Mouse (Mus musculus) hindbrain, postnatal 0 days (tissue): Measurements from ENCODE around the gene Rsc1a1. TPM values are rescaled to one million over a fixed set of nuclear protein-coding genes. Genes with fewer than 3 reads are reported as not detected.

ENCODE experiments used
- ATAC-seq: fragments of 200-750 bp; cut with Nextera tagmentation; 2 replicates; pipeline ENCODE4 v1.8.0; 2017; ENCODE audit warnings: mild to moderate bottlenecking, moderate TSS enrichment, moderate library complexity
- DNase-seq: peaks from one replicate; pipeline ENCODE4 v3.0.0-alpha.2; 2015; ENCODE audit warnings: low spot score
- H3K27ac ChIP-seq: fragments of 300-500 bp; sonication (generic); 2 replicates; pipeline ENCODE4 v1.5.1; 2014; ENCODE audit warnings: mild to moderate bottlenecking
- H3K27me3 ChIP-seq: fragments of 300-500 bp; sonication (generic); 2 replicates; pipeline ENCODE4 v1.6.1; 2014; ENCODE audit warnings: low read length, mixed read lengths; ENCODE audit not compliant: insufficient read depth
- H3K36me3 ChIP-seq: fragments of 300-500 bp; sonication (generic); 2 replicates; pipeline ENCODE4 v1.6.1; 2014; ENCODE audit warnings: low read length, mixed read lengths; ENCODE audit not compliant: insufficient read depth
- H3K4me1 ChIP-seq: fragments of 300-500 bp; sonication (generic); 2 replicates; pipeline ENCODE4 v1.6.1; 2014; ENCODE audit warnings: antibody characterized with exemption, low read length, mixed read lengths; ENCODE audit not compliant: insufficient read depth
- H3K4me2 ChIP-seq: fragments of 300-500 bp; sonication (generic); 2 replicates; pipeline ENCODE4 v1.6.1; 2014; ENCODE audit warnings: low read depth, mild to moderate bottlenecking, low read length, moderate library complexity, mixed read lengths
- H3K4me3 ChIP-seq: fragments of 300-500 bp; sonication (generic); 2 replicates; pipeline ENCODE4 v1.5.1; 2014; ENCODE audit warnings: low read length
- H3K9ac ChIP-seq: fragments of 300-500 bp; sonication (generic); replicated peaks from 2 replicates; pipeline ENCODE4 v1.6.1; 2014; ENCODE audit warnings: mild to moderate bottlenecking, low read length, moderate library complexity, mixed read lengths
- H3K9me3 ChIP-seq: fragments of 300-500 bp; sonication (generic); 2 replicates; pipeline ENCODE4 v1.6.1; 2016; ENCODE audit warnings: low read length, mixed read lengths
- CTCF ChIP-seq: IDR thresholded peaks from 2 replicates; pipeline ENCODE4 v1.5.1; 2016; ENCODE audit warnings: antibody characterized with exemption, control low read depth, low read depth
- WGBS: fragments of 180-500 bp; shearing (Covaris S2); extraction: QIAGEN DNeasy Blood & Tissue Kit; methylation state at CpG from one replicate; pipeline ENCODE4 v1.1.7; 2014; 5-methylcytosine and 5-hydroxymethylcytosine counted together
- polyA plus RNA-seq: library from polyadenylated mRNA; unstranded; fragments of >200 nt; fragmentation: Nextera tagmentation; extraction: Ambion mirVana; gene quantifications from 2 replicates; pipeline ENCODE4 v1.2.1, GENCODE M21; 2015
- total RNA-seq: library from RNA; depleted of rRNA; stranded (reverse); fragments of >200 nt; gene quantifications from 2 replicates; pipeline ENCODE4 v1.2.3, GENCODE M21; 2014

The Rsc1a1 gene
- total and polyA plus RNA-seq, 2 experiments from 2014 or later, result 13.6 TPM; not detected in 1

GRCm38 (mm10) chr4:141649244-141649643 lies 36.2 kb downstream of the Rsc1a1 start:
- H3K4me3 ChIP-seq, result no peak overlapping the region
- H3K4me2 ChIP-seq, result no peak overlapping the region
- H3K27ac ChIP-seq, result peak overlapping the region; percentile 65
- H3K4me1 ChIP-seq, result peaks cover 6% of the 10 kb centered on the region
- WGBS, result 67% methylated on average over 6 of the region's 6 CpGs
- H3K9me3 ChIP-seq, result no peaks in the 10 kb centered on the region
- DNase-seq, result peak; percentile 73
- 0 out of 2 replicates have a peak overlapping the region, but pooled peaks have one; percentile 9 for H3K9ac ChIP-seq
- no peaks in the 10 kb centered on the region for H3K36me3 ChIP-seq
- ATAC-seq, result no peak
- TF ChIP-seq CTCF, result no peak
- H3K27me3 ChIP-seq, result no peaks in the 10 kb centered on the region

DNA sequence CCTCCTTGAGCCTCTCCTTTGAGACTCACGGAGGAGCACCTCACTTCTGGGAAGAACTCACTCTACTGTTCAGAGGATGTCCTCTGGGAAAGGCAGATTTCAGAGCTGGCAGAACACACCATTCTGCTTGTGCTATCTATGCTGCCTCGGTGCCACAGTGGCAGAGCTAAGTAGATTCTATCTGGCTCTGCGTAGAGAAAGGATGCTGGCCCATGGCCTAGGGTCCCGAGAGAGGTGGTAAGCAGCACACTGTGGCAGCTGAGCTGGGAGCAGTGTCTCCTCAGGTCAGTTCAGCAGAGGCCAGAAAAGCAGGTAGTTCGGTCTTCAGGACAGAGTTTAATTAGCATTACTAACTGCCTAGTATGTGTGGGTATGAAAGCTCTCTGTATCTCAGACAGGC lies 37.1 kb downstream of the Rsc1a1 start:
- no peak for DNase-seq
- no peak for ATAC-seq
- Histone ChIP-seq H3K4me2 (no peak overlapping the region), H3K9me3 (no peaks in the 10 kb centered on the region), H3K4me3 (no peak overlapping the region), H3K4me1 (peaks cover 14% of the 10 kb centered on the region), H3K27ac (peak overlapping the region; percentile 65; the same call in 1 of the 2 replicates), H3K36me3 (no peaks in the 10 kb centered on the region), H3K27me3 (no peaks in the 10 kb centered on the region), H3K9ac (no peak overlapping the region)
- 62% methylated on average over 5 of the region's 5 CpGs for WGBS
- no peak for TF ChIP-seq CTCF

DNA sequence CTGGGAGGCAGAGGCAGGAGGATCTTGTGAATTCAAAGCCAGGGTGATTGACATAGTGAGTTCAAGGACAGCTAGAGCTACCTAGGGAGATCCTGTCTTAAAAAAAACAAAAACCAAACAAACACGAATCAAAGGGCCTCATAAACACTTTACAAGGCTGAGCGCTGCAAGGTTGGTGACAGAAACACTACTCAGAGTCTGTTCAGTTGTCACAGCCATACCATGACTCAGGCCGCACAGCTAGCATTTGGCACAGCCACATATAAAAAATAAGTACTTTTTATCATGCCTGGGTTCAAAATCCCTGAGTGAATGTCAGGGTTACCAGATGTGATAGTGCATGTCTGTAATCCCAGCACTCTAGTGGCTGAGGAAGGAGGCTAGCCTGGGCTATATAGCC lies 38.2 kb downstream of the Rsc1a1 start:
- Histone ChIP-seq H3K4me2 (no peak overlapping the region), H3K4me3 (no peak overlapping the region), H3K9me3 (no peaks in the 10 kb centered on the region), H3K27me3 (no peaks in the 10 kb centered on the region), H3K4me1 (peaks cover 22% of the 10 kb centered on the region), H3K27ac (no peak overlapping the region), H3K36me3 (peaks cover 3% of the 10 kb centered on the region; the same call in 1 of the 2 replicates), H3K9ac (no peak overlapping the region)
- DNase-seq (no peak), ATAC-seq (no peak)
- TF ChIP-seq CTCF, result no peak
- WGBS, result 97% methylated on average over 3 of the region's 3 CpGs

DNA sequence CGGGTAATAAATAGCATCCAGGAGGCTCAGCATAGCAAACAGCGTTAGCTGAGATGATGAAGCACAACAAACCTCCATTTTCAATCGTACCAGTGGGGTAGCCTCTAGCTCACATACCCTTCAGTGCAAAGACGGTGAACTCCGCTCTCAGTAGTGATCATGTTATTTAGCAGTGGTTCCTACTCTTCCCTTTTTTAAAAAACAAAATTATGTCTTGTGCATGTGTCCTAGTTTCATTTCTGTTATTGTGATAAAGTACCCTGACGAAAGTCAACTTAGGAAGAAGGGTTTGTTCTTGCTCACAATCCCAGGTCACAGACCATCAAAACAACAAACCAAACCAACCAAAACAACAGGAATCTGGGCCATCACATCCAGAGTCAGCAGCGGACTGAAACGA lies 39.4 kb downstream of the Rsc1a1 start:
- H3K4me2 ChIP-seq, result no peak overlapping the region
- peaks cover 7% of the 10 kb centered on the region; the same call in 1 of the 2 replicates for H3K36me3 ChIP-seq
- no peaks in the 10 kb centered on the region for H3K9me3 ChIP-seq
- no peak overlapping the region for H3K9ac ChIP-seq
- peaks cover 22% of the 10 kb centered on the region for H3K4me1 ChIP-seq
- H3K4me3 ChIP-seq, result no peak overlapping the region
- WGBS, result 94% methylated on average over 8 of the region's 8 CpGs
- no peaks in the 10 kb centered on the region for H3K27me3 ChIP-seq
- no peak for TF ChIP-seq CTCF
- H3K27ac ChIP-seq, result no peak overlapping the region
- DNase-seq (no peak), ATAC-seq (no peak)

DNA sequence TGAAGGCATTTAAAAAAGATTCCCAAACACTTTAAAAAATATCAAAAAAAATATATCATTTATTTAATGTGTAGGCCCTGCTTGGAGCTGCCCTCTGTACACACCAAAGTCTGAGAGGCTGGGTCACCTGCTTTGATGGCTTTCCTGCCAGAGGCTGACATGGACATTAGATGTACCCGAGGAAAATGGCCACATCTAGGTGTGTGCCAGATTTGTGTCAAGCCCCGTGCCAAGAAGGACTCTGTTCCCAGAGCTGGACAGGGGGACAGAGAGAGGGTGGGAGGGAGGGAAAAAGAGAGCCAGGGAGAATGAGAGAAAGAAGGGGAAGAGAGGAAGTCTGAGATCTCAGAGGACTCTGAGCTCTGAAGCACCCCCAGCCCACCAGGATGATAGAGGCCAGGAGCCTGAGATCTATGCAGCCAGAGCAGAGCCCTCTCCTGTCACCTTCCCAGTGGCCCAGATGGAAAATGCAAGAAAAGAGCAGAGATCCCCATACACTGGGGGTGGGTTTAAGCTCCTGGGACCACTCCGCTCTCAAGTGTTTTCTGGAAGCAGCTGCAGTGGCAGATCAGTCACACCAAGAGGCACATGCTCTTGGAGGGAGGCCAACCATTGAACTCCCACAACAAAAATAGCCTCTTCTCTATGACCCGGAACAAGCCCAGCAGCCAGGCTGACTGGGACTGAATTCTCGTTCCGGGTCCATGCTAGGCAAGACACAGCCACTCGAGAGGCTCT lies 42.1 kb downstream of the Rsc1a1 start:
- ATAC-seq (peak; percentile 91), DNase-seq (peak; percentile 90)
- WGBS, result 16% methylated on average over 7 of the region's 7 CpGs
- H3K4me2 ChIP-seq, result no peak overlapping the region
- peaks cover 19% of the 10 kb centered on the region; the same call in 1 of the 2 replicates for H3K4me1 ChIP-seq
- no peak overlapping the region for H3K9ac ChIP-seq
- H3K36me3 ChIP-seq, result peaks cover 11% of the 10 kb centered on the region
- no peak; the same call in 1 of the 2 replicates for TF ChIP-seq CTCF
- H3K27me3 ChIP-seq, result no peaks in the 10 kb centered on the region
- no peak overlapping the region for H3K4me3 ChIP-seq
- H3K27ac ChIP-seq, result peak overlapping the region; percentile 80
- no peaks in the 10 kb centered on the region for H3K9me3 ChIP-seq

- Histone ChIP-seq H3K4me3 (no peak overlapping the region), H3K27ac (peak overlapping the region; percentile 80), H3K9me3 (no peaks in the 10 kb centered on the region), H3K27me3 (no peaks in the 10 kb centered on the region), H3K9ac (no peak overlapping the region; the same call in 1 of the 2 replicates), H3K4me2 (no peak overlapping the region), H3K36me3 (peaks cover 20% of the 10 kb centered on the region), H3K4me1 (peaks cover 19% of the 10 kb centered on the region; the same call in 1 of the 2 replicates)
- no peak for TF ChIP-seq CTCF
- WGBS, result 84% methylated on average over 25 of the region's 25 CpGs
- DNase-seq, result no peak
- no peak for ATAC-seq
Measured at GRCm38 (mm10) chr4:141641961-141642811, 43.2 kb downstream of the Rsc1a1 start.
